Mouse (Mus musculus): ENCODE measurements around the gene B3galt4.

GRCm38 (mm10) chr17:33954646-33955554 lies 3.6 kb upstream of the B3galt4 start:
- TF ChIP-seq CTCF (IDR thresholded peaks at IDR 0.05; ENCODE audit: insufficient read depth, low read depth, low read length) (no peak), POLR2A (IDR thresholded peaks at IDR 0.05; ENCODE audit: insufficient read depth, low read depth, low read length) (no peak)

Measured in olfactory bulb, adult 2 months (tissue).